27 mouse cellular contexts compared by ENCODE assay signal in genomic region chr5:134470538-134471169, GRCm38 (mm10). TPM values are rescaled to one million over a fixed set of nuclear protein-coding genes. Genes with fewer than 3 reads are reported as not detected.
DNase-seq lines count a peak whose midpoint lies in the region; ATAC-seq and TF ChIP-seq lines count a peak whose summit lies in the region.
"Had no signal": no experiment of that assay in that cellular context is flagged by ENCODE, and none has a peak within 500 bp of the region (broad histone marks: within the 10 kb centered on the region; RNA-seq: fewer than 3 reads in every experiment).

No protein-coding gene starts in this region.

- TF ChIP-seq CTCF in forebrain, postnatal 0 days (IDR thresholded peaks at IDR 0.05; ENCODE audit: low read depth), result no peak
- no peak for TF ChIP-seq CTCF in cerebellum, adult 2 months (IDR thresholded peaks at IDR 0.05; ENCODE audit: borderline replicate concordance, insufficient read depth, low read depth, low read length)

- TF ChIP-seq POLR2A in cerebellum, adult 2 months (IDR thresholded peaks at IDR 0.05; ENCODE audit: borderline replicate concordance, insufficient read depth, low read length), result no peak

- 82% methylated on average over 8 of the region's 8 CpGs for WGBS in forebrain, embryonic 11.5 days
- WGBS in forebrain, postnatal 0 days, result 60% methylated on average over 8 of the region's 8 CpGs
- WGBS in liver, embryonic 13.5 days (ENCODE audit: insufficient replicate concordance), result 77% methylated on average over 8 of the region's 8 CpGs
- WGBS in cerebellum, adult 2 months, result 77% methylated on average over 8 of the region's 8 CpGs

- no peak overlapping the region for H3K4me3 ChIP-seq in forebrain, embryonic 11.5 days (ENCODE audit: low read depth, low read length)
- no peak overlapping the region for H3K4me3 ChIP-seq in forebrain, postnatal 0 days (ENCODE audit: low read depth, low read length)
- no peak overlapping the region for H3K4me3 ChIP-seq in liver, embryonic 13.5 days (replicated peaks)
- no peak overlapping the region for H3K4me3 ChIP-seq in cerebellum, adult 2 months (replicated peaks; ENCODE audit: insufficient read depth, low read depth, low read length)
- H3K4me3 ChIP-seq: embryonic facial prominence, embryonic 10.5 days; embryonic facial prominence, embryonic 13.5 days; erythroblast, embryonic 14.5 days; forebrain, embryonic 13.5 days; gastrocnemius, adult 2 months; heart, embryonic 13.5 days; hindbrain, embryonic 10.5 days; hindbrain, embryonic 13.5 days; intestine, embryonic 15.5 days had no signal

- H3K36me3 ChIP-seq in forebrain, embryonic 11.5 days (ENCODE audit: control insufficient read depth, insufficient read depth, low read length), result no peaks in the 10 kb centered on the region
- no peaks in the 10 kb centered on the region for H3K36me3 ChIP-seq in forebrain, postnatal 0 days (ENCODE audit: insufficient read depth)
- no peaks in the 10 kb centered on the region for H3K36me3 ChIP-seq in liver, embryonic 13.5 days
- H3K36me3 ChIP-seq: embryonic facial prominence, embryonic 10.5 days; embryonic facial prominence, embryonic 13.5 days; heart, embryonic 13.5 days; hindbrain, embryonic 10.5 days; hindbrain, embryonic 13.5 days; intestine, embryonic 15.5 days had no signal

- no peak overlapping the region for H3K9ac ChIP-seq in forebrain, embryonic 11.5 days (ENCODE audit: low read length)
- H3K9ac ChIP-seq in forebrain, postnatal 0 days, result no peak overlapping the region
- no peak overlapping the region for H3K9ac ChIP-seq in liver, embryonic 13.5 days
- H3K9ac ChIP-seq: embryonic facial prominence, embryonic 13.5 days; forebrain, embryonic 13.5 days; heart, embryonic 13.5 days; hindbrain, embryonic 13.5 days; intestine, embryonic 15.5 days had no signal

- DNase-seq in forebrain, embryonic 11.5 days (ENCODE audit: low spot score), result peak; percentile 22
- no peak for DNase-seq in forebrain, postnatal 0 days
- DNase-seq in liver, embryonic 13.5 days, result no peak
- no peak for DNase-seq in liver
- peak; percentile 72 for DNase-seq in A20 (ENCODE audit: low read depth, low spot score)
- no peak for DNase-seq in cerebellum, adult 2 months
- DNase-seq: adrenal gland, postnatal 10 days; B cell, adult 2 months; cerebellum, adult 11 months; cerebellum, adult 8-10 months; cerebellum, postnatal 10 days; cerebellum, postnatal 36 days; embryo, embryonic 11 days; gastrocnemius, adult 2 months; gastrocnemius, postnatal 14 days; heart, adult 18-20 months; kidney, adult 11 months had no signal

- no peak overlapping the region for H3K4me2 ChIP-seq in forebrain, embryonic 11.5 days (ENCODE audit: low read depth, low read length, severe bottlenecking)
- H3K4me2 ChIP-seq in forebrain, postnatal 0 days (ENCODE audit: low read depth), result no peak overlapping the region
- H3K4me2 ChIP-seq in liver, embryonic 13.5 days, result no peak overlapping the region
- H3K4me2 ChIP-seq: embryonic facial prominence, embryonic 13.5 days; forebrain, embryonic 13.5 days; heart, embryonic 13.5 days; hindbrain, embryonic 13.5 days; intestine, embryonic 15.5 days had no signal

- no peaks in the 10 kb centered on the region for H3K27me3 ChIP-seq in forebrain, embryonic 11.5 days (ENCODE audit: control insufficient read depth, insufficient read depth, low read length)
- H3K27me3 ChIP-seq in forebrain, postnatal 0 days (ENCODE audit: insufficient read depth, low read length), result no peaks in the 10 kb centered on the region
- H3K27me3 ChIP-seq in liver, embryonic 13.5 days, result no peaks in the 10 kb centered on the region
- H3K27me3 ChIP-seq in cerebellum, adult 2 months (ENCODE audit: control insufficient read depth, insufficient read depth, low read length), result no peaks in the 10 kb centered on the region
- H3K27me3 ChIP-seq: embryonic facial prominence, embryonic 13.5 days; forebrain, embryonic 13.5 days; heart, embryonic 13.5 days; hindbrain, embryonic 13.5 days; intestine, embryonic 15.5 days had no signal

- H3K4me1 ChIP-seq in forebrain, embryonic 11.5 days (replicated peaks; ENCODE audit: control insufficient read depth, insufficient read depth, low read length), result peaks cover 11% of the 10 kb centered on the region
- peaks cover 3% of the 10 kb centered on the region; the same call in 1 of the 2 replicates for H3K4me1 ChIP-seq in forebrain, postnatal 0 days (ENCODE audit: insufficient read depth)
- peaks cover 48% of the 10 kb centered on the region for H3K4me1 ChIP-seq in liver, embryonic 13.5 days (replicated peaks)
- no peaks in the 10 kb centered on the region; the same call in 1 of the 2 replicates for H3K4me1 ChIP-seq in cerebellum, adult 2 months (ENCODE audit: control insufficient read depth, insufficient read depth, low read length)

- ATAC-seq in forebrain, embryonic 11.5 days (replicated peaks; ENCODE audit: low FRiP score), result no peak
- ATAC-seq in forebrain, postnatal 0 days, result no peak
- no peak for ATAC-seq in liver, embryonic 13.5 days (ENCODE audit: low read depth)
- ATAC-seq: forebrain, embryonic 13.5 days; forebrain, embryonic 16.5 days; hindbrain, embryonic 16.5 days; intestine, embryonic 15.5 days had no signal

- no peak overlapping the region for H3K27ac ChIP-seq in forebrain, embryonic 11.5 days (ENCODE audit: low read depth, low read length)
- H3K27ac ChIP-seq in forebrain, postnatal 0 days (ENCODE audit: low read depth, low read length), result no peak overlapping the region
- peak overlapping the region; percentile 86; the same call in 1 of the 2 replicates for H3K27ac ChIP-seq in liver, embryonic 13.5 days
- H3K27ac ChIP-seq in cerebellum, adult 2 months (ENCODE audit: insufficient read depth, low read length), result no peak overlapping the region
- H3K27ac ChIP-seq: embryonic facial prominence, embryonic 10.5 days; embryonic facial prominence, embryonic 13.5 days; forebrain, embryonic 13.5 days; gastrocnemius, adult 2 months; heart, embryonic 13.5 days; hindbrain, embryonic 10.5 days; hindbrain, embryonic 13.5 days; intestine, embryonic 15.5 days had no signal

- H3K9me3 ChIP-seq in forebrain, embryonic 11.5 days (ENCODE audit: control insufficient read depth, low read length), result peaks cover 2% of the 10 kb centered on the region; the same call in 1 of the 2 replicates
- no peaks in the 10 kb centered on the region for H3K9me3 ChIP-seq in forebrain, postnatal 0 days (ENCODE audit: low read length)
- H3K9me3 ChIP-seq in liver, embryonic 13.5 days (replicated peaks), result no peaks in the 10 kb centered on the region
- H3K9me3 ChIP-seq: forebrain, embryonic 13.5 days; intestine, embryonic 15.5 days had no signal

RNA-seq across cellular contexts. Expression of gene Gtf2ird1, which starts 14.1 kb away (rescaled TPM):
- 99.8 and 103 TPM in 2 replicates for polyA plus RNA-seq in forebrain, embryonic 11.5 days (2014; fragmentation: Nextera tagmentation; extraction: Ambion mirVana)
- 33.9 and 47.1 TPM in 2 replicates for total RNA-seq in forebrain, postnatal 0 days (2014; rRNA removed)
- polyA plus RNA-seq in forebrain, postnatal 0 days (2015; fragmentation: Nextera tagmentation; extraction: Ambion mirVana), result 41.2 and 53.6 TPM in 2 replicates
- polyA plus RNA-seq in liver, embryonic 13.5 days (2015; fragmentation: Nextera tagmentation; extraction: Ambion mirVana), result 12.9 and 13.6 TPM in 2 replicates
- polyA plus RNA-seq in cerebellum, adult 2 months (2012; rRNA removed), result 47.0 and 47.6 TPM in 2 replicates

Comparison
In these comparisons a context has a peak if more than half of its experiments do, and no peak if none do; other contexts are left out.
1. DNase-seq: peak in forebrain, embryonic 11.5 days (single experiment) and A20 (single experiment); none in forebrain, postnatal 0 days (single experiment), liver, embryonic 13.5 days (single experiment), liver (single experiment) and cerebellum, adult 2 months (0 of 2).